12 mouse cellular contexts compared by ENCODE assay signal in the genomic region with DNA sequence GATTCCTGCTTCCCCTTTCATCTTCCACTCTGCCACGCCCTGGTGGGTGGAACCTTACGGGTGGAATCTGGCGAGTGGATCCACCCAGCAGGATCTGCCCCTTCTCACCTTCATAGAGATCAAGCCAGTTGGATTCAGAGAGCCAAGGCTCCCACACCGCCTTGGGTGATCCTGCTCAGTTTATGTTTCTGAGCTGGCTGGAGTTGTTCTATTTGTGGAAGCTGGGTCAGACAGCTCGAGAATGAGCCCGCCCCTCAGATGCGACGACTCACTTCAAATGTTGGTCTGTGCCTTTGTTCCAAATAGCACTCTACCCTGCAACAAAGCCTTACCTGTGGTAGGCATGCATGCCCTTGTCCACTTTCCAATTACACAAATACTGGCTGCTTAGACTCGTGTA. TPM values are rescaled to one million over a fixed set of nuclear protein-coding genes. Genes with fewer than 3 reads are reported as not detected.
A peak's percentile ranks its signal among the peaks of the same experiment; 100 is the strongest.
DNase-seq lines count a peak whose midpoint lies in the region; ATAC-seq and TF ChIP-seq lines count a peak whose summit lies in the region.
"Had no signal": no experiment of that assay in that cellular context is flagged by ENCODE, and none has a peak within 500 bp of the region (broad histone marks: within the 10 kb centered on the region; RNA-seq: fewer than 3 reads in every experiment).

No protein-coding gene starts in this region.

- H3K9ac ChIP-seq in midbrain, embryonic 12.5 days (replicated peaks) = peak overlapping the region; percentile 35; the same call in 1 of the 2 replicates
- H3K9ac ChIP-seq in intestine, embryonic 15.5 days = no peak overlapping the region
- no peak overlapping the region for H3K9ac ChIP-seq in stomach, postnatal 0 days (ENCODE audit: low read length)
- H3K9ac ChIP-seq in intestine, postnatal 0 days (ENCODE audit: low read depth, low read length) = no peak overlapping the region
- H3K9ac ChIP-seq: limb, embryonic 15.5 days had no signal

- no peak overlapping the region for H3K27ac ChIP-seq in brown adipose tissue, adult 24 weeks (replicated peaks; ENCODE audit: low read depth, low read length)
- H3K27ac ChIP-seq in midbrain, embryonic 12.5 days (replicated peaks) = peak overlapping the region; percentile 54
- no peak overlapping the region for H3K27ac ChIP-seq in intestine, embryonic 15.5 days
- no peak overlapping the region for H3K27ac ChIP-seq in stomach, postnatal 0 days (replicated peaks)
- no peak overlapping the region for H3K27ac ChIP-seq in intestine, postnatal 0 days (ENCODE audit: low read depth, low read length)
- H3K27ac ChIP-seq: limb, embryonic 15.5 days had no signal

- intact Hi-C loops in gastrocnemius, postnatal 14 days (cut with DNase I; ENCODE audit: low total_unique reads) = no loop called here

- peak; percentile 25 for DNase-seq in gastrocnemius, postnatal 14 days
- no peak for DNase-seq in gastrocnemius, postnatal 4 days (ENCODE audit: low spot score in 2 of 2)
- peak; percentile 13 for DNase-seq in gastrocnemius, postnatal 25 days
- no peak for DNase-seq in stomach, postnatal 0 days (ENCODE audit: low spot score)
- DNase-seq: right cerebral cortex, postnatal 4 days; thymus, adult 2 months had no signal

- peaks cover 8% of the 10 kb centered on the region for H3K4me1 ChIP-seq in brown adipose tissue, adult 24 weeks (ENCODE audit: control insufficient read depth, insufficient read depth, insufficient read length, low read length)
- H3K4me1 ChIP-seq in midbrain, embryonic 12.5 days = peaks cover 55% of the 10 kb centered on the region
- H3K4me1 ChIP-seq in intestine, embryonic 15.5 days (replicated peaks) = peaks cover 22% of the 10 kb centered on the region
- peaks cover 2% of the 10 kb centered on the region; the same call in 1 of the 2 replicates for H3K4me1 ChIP-seq in stomach, postnatal 0 days (replicated peaks; ENCODE audit: control insufficient read depth, insufficient read depth)
- no peaks in the 10 kb centered on the region; the same call in 1 of the 2 replicates for H3K4me1 ChIP-seq in intestine, postnatal 0 days (replicated peaks; ENCODE audit: control insufficient read depth, insufficient read depth, low read length)

- peaks cover 40% of the 10 kb centered on the region for H3K27me3 ChIP-seq in midbrain, embryonic 12.5 days
- H3K27me3 ChIP-seq in intestine, embryonic 15.5 days (replicated peaks) = peaks cover 43% of the 10 kb centered on the region
- H3K27me3 ChIP-seq in stomach, postnatal 0 days (ENCODE audit: control insufficient read depth, insufficient read depth, low read length) = peaks cover 3% of the 10 kb centered on the region; the same call in 1 of the 2 replicates
- H3K27me3 ChIP-seq in intestine, postnatal 0 days (replicated peaks; ENCODE audit: control insufficient read depth, insufficient read depth, low read length) = peaks cover 45% of the 10 kb centered on the region

- H3K4me3 ChIP-seq in brown adipose tissue, adult 24 weeks (ENCODE audit: insufficient read depth, low read depth, low read length) = 0 out of 2 replicates have a peak overlapping the region, but pooled peaks have one; percentile 8
- peak overlapping the region; percentile 86 for H3K4me3 ChIP-seq in midbrain, embryonic 12.5 days
- no peak overlapping the region for H3K4me3 ChIP-seq in intestine, embryonic 15.5 days (replicated peaks)
- no peak overlapping the region for H3K4me3 ChIP-seq in stomach, postnatal 0 days (ENCODE audit: low read depth, low read length)
- no peak overlapping the region for H3K4me3 ChIP-seq in intestine, postnatal 0 days (ENCODE audit: low read depth, low read length)
- H3K4me3 ChIP-seq: erythroblast, embryonic 14.5 days; limb, embryonic 15.5 days had no signal

- WGBS in midbrain, embryonic 12.5 days = 70% methylated on average over 9 of the region's 9 CpGs
- WGBS in intestine, embryonic 15.5 days = 62% methylated on average over 9 of the region's 9 CpGs
- WGBS in stomach, postnatal 0 days = 45% methylated on average over 9 of the region's 9 CpGs
- WGBS in intestine, postnatal 0 days = 47% methylated on average over 9 of the region's 9 CpGs

- H3K4me2 ChIP-seq in midbrain, embryonic 12.5 days (replicated peaks) = peak overlapping the region; percentile 95
- H3K4me2 ChIP-seq in intestine, embryonic 15.5 days (replicated peaks) = no peak overlapping the region
- no peak overlapping the region for H3K4me2 ChIP-seq in stomach, postnatal 0 days (replicated peaks; ENCODE audit: low read depth)
- no peak overlapping the region for H3K4me2 ChIP-seq in intestine, postnatal 0 days (replicated peaks; ENCODE audit: low read depth)
- H3K4me2 ChIP-seq: limb, embryonic 15.5 days had no signal

- peaks cover 4% of the 10 kb centered on the region for H3K36me3 ChIP-seq in midbrain, embryonic 12.5 days
- H3K36me3 ChIP-seq in intestine, embryonic 15.5 days = no peaks in the 10 kb centered on the region
- H3K36me3 ChIP-seq in stomach, postnatal 0 days (ENCODE audit: control insufficient read depth, insufficient read depth, low read length) = no peaks in the 10 kb centered on the region
- no peaks in the 10 kb centered on the region for H3K36me3 ChIP-seq in intestine, postnatal 0 days (ENCODE audit: control insufficient read depth, insufficient read depth)
- H3K36me3 ChIP-seq: limb, embryonic 15.5 days had no signal

- no peak for TF ChIP-seq EP300 in stomach, postnatal 0 days (optimal IDR thresholded peaks at IDR 0.05)

- no peaks in the 10 kb centered on the region for H3K9me3 ChIP-seq in midbrain, embryonic 12.5 days
- H3K9me3 ChIP-seq in intestine, embryonic 15.5 days = no peaks in the 10 kb centered on the region
- H3K9me3 ChIP-seq in stomach, postnatal 0 days (ENCODE audit: control insufficient read depth, low read length) = no peaks in the 10 kb centered on the region
- no peaks in the 10 kb centered on the region for H3K9me3 ChIP-seq in intestine, postnatal 0 days (ENCODE audit: control insufficient read depth)
- H3K9me3 ChIP-seq: limb, embryonic 15.5 days had no signal

- TF ChIP-seq CTCF in stomach, postnatal 0 days (IDR thresholded peaks at IDR 0.05; ENCODE audit: low read depth) = no peak
- no peak for TF ChIP-seq CTCF in intestine, postnatal 0 days (IDR thresholded peaks at IDR 0.05; ENCODE audit: low read depth)

- ATAC-seq in midbrain, embryonic 12.5 days (ENCODE audit: low FRiP score, low read depth) = no peak
- no peak for ATAC-seq in intestine, embryonic 15.5 days
- ATAC-seq in stomach, postnatal 0 days (ENCODE audit: low FRiP score, low TSS enrichment) = no peak
- ATAC-seq in intestine, postnatal 0 days = no peak

RNA-seq across cellular contexts. Expression of gene Map6, which starts 4.4 kb away (rescaled TPM):
- total RNA-seq in gastrocnemius, postnatal 14 days (2021) = 1 to 10 TPM; 3.9 to 6.6 TPM
- 10 to 100 TPM in 1 of 2 experiments, 1 to 10 TPM in 1; 8.3 to 11.5 TPM for total RNA-seq in gastrocnemius, postnatal 4 days (2021)
- 9.4 and 18.8 TPM in 2 replicates for polyA plus RNA-seq in brown adipose tissue, adult 24 weeks (2012; ENCODE audit: insufficient read depth, insufficient read length, missing spikeins)
- total RNA-seq in gastrocnemius, postnatal 25 days (2021) = 1 to 10 TPM; 3.1 to 3.4 TPM
- polyA plus RNA-seq in midbrain, embryonic 12.5 days (2016; fragmentation: Nextera tagmentation; extraction: Ambion mirVana) = 87.5 and 98.6 TPM in 2 replicates
- polyA plus RNA-seq in intestine, embryonic 15.5 days (2015; fragmentation: Nextera tagmentation; extraction: Ambion mirVana) = 6.1 and 6.8 TPM in 2 replicates
- 8.7 and 9.1 TPM in 2 replicates for polyA plus RNA-seq in stomach, postnatal 0 days (2015; fragmentation: Nextera tagmentation; extraction: Ambion mirVana)
- 3.7 and 4.1 TPM in 2 replicates for polyA plus RNA-seq in intestine, postnatal 0 days (2015; fragmentation: Nextera tagmentation; extraction: Ambion mirVana)
- polyA plus RNA-seq: erythroblast, embryonic 14.5 days had no signal

RNA-seq across cellular contexts. Expression of gene Mogat2, which starts 33.2 kb away (rescaled TPM):
- under 1 TPM in 1 of 2 experiments, not detected in 1; 0.14 TPM for total RNA-seq in gastrocnemius, postnatal 14 days (2021)
- total RNA-seq in gastrocnemius, postnatal 4 days (2021) = under 1 TPM; 0.15 to 0.16 TPM
- 0.59 and 1.3 TPM in 2 replicates for polyA plus RNA-seq in brown adipose tissue, adult 24 weeks (2012; ENCODE audit: insufficient read depth, insufficient read length, missing spikeins)
- total RNA-seq in gastrocnemius, postnatal 25 days (2021) = not detected
- polyA plus RNA-seq in midbrain, embryonic 12.5 days (2016; fragmentation: Nextera tagmentation; extraction: Ambion mirVana) = 5.5 and 5.6 TPM in 2 replicates
- 120 and 142 TPM in 2 replicates for polyA plus RNA-seq in intestine, embryonic 15.5 days (2015; fragmentation: Nextera tagmentation; extraction: Ambion mirVana)
- polyA plus RNA-seq in stomach, postnatal 0 days (2015; fragmentation: Nextera tagmentation; extraction: Ambion mirVana) = 8.7 and 9.4 TPM in 2 replicates
- polyA plus RNA-seq in intestine, postnatal 0 days (2015; fragmentation: Nextera tagmentation; extraction: Ambion mirVana) = 362 and 402 TPM in 2 replicates
- polyA plus RNA-seq: erythroblast, embryonic 14.5 days had no signal

Comparison
In these comparisons a context has a peak if more than half of its experiments do, and no peak if none do; other contexts are left out.
1. DNase-seq: peak in gastrocnemius, postnatal 14 days (single experiment) and gastrocnemius, postnatal 25 days (single experiment); none in gastrocnemius, postnatal 4 days (0 of 2) and stomach, postnatal 0 days (single experiment).
2. H3K4me3 ChIP-seq: peak in brown adipose tissue, adult 24 weeks (single experiment) and midbrain, embryonic 12.5 days (single experiment); none in intestine, embryonic 15.5 days (single experiment), stomach, postnatal 0 days (single experiment) and intestine, postnatal 0 days (single experiment).
3. RNA of gene Mogat2, which starts 33.2 kb away (polyA plus RNA-seq): 362 to 402 TPM in intestine, postnatal 0 days and 120 to 142 TPM in intestine, embryonic 15.5 days; 8.7 to 9.4 TPM in stomach, postnatal 0 days, 5.5 to 5.6 TPM in midbrain, embryonic 12.5 days and 0.59 to 1.3 TPM in brown adipose tissue, adult 24 weeks; every median in the first group is over 10 times any median in the second.